Mouse (Mus musculus) embryo, embryonic 10 days (tissue): ENCODE measurements around the gene Lsm3.

Experiments
- DNase-seq: peaks from one replicate; pipeline ENCODE4 v3.0.0-alpha.2; 2015; ENCODE audit warnings: low spot score

Lsm3 gene

GRCm38 (mm10) chr6:91510211-91510610 is 5.5 kb upstream of the Lsm3 start:
- no peak for DNase-seq

DNA sequence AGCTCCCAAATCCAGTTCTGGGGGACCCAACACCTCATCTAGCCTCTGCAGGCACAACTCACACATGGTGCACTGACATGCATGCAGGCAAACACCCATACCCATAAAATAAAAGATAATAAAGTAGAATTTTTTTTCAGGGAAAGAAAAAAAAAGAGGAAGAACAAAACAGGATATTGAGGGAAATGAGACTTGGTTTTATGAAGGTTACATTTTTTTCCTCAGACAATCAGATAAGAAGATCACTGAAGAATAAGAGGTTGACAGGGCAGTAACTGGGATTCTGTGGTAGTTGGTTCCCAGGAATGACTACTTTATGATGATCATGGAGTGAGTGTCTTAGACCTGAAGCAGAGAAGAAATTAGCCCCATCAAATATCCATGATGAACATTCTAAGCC is 1.6 kb upstream of the Lsm3 start:
- DNase-seq: no peak

GRCm38 (mm10) chr6:91514737-91515362 is 878 bp upstream of the Lsm3 start:
- peak; percentile 28 for DNase-seq

GRCm38 (mm10) chr6:91518454-91519020 is 2.8 kb downstream of the Lsm3 start:
- no peak for DNase-seq

DNA sequence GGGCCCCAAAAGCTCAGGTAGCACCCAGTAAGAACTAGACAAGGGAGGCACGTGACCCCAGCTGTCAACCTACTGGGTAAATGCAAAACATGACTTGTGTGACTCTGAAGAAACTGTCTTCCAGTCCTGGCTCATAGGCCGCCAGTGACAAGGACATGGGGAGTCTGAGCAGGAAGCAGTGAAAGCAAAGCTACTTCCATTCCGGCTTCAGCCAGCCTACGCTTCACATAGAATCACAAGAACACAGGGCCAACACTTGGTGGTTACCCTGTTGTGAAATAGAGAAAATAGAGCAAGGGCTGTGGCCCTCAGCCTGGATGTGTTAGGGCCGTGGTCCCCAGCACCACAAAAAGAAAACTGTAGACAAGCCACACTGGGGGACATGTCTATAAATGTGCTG is 7.1 kb downstream of the Lsm3 start:
- DNase-seq: no peak

DNA sequence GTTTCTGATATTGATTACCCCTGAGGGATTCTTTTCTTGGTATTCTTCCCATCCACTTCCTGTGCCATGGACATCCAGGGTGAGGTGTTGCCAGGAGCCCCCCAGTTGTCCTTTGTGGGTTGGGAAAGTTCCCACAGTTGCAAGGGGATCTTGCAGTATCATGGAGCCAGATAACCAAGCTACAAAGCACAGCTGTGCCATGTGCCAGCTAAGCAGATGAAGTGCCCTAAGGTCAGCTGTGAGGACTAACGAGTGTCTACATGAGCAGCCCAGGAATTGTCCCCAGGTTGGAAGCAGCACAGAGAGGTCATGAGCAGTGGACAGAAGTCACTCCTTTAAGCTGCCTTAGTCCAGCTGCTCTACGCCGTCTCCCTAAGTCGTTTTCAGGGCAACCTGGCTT is 9.8 kb downstream of the Lsm3 start:
- no peak for DNase-seq

DNA sequence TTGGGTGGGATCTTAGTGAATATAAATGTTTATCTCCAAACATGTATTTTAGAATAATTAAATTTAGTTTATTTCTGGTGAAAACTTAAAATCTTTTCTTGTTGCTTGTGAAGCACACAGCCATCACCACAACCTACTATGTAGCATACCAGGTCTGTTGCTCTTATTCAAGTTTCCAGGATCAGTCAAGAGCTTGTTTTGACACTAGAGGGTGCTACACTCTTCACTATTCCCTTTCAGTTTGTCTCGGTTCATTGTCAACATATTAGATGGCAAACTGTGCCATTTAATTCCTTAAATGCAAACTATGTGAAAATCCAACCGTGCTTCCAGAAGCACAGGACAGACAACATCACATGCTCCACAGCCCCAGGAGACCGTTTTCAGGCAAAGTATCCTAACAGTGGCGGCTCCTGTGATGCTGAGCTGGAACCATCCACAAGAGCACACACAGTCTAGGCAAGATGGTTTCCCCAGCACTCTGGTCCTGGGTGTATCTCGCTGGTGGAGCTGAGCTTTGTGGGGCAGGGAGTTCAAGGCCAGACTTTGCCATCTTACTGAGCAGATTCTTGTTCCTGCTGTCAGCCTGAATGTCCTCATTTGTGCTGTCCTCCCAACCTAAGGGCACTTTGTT is 11.6 kb downstream of the Lsm3 start:
- DNase-seq: peak; percentile 76

GRCm38 (mm10) chr6:91528265-91528664 is 12.5 kb downstream of the Lsm3 start:
- no peak for DNase-seq

DNA sequence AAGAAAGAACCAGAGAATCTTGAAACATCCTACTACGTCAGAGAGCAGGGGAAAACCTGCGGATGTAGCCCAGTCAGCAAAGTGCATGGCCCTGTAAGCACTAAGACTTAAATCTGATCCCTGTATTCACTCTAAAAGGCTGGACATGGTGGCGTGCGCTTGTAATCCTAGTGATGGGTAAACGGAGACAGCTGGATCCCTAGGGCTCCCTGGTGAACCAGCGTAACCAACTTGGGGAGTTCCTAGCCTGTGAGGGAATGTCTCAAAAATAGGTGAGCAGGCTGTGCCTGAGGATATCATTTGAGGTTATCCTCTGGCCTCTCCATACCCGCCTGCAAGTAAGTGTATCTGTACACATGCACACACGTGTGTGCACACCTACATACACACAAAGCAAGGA is 14.9 kb downstream of the Lsm3 start:
- no peak for DNase-seq

GRCm38 (mm10) chr6:91531276-91531675 is 15.5 kb downstream of the Lsm3 start:
- no peak for DNase-seq

- no peak for DNase-seq
Measured at GRCm38 (mm10) chr6:91532661-91533060, 16.9 kb downstream of the Lsm3 start.

- DNase-seq: peak; percentile 44
Measured at GRCm38 (mm10) chr6:91533359-91533758, 17.6 kb downstream of the Lsm3 start.

DNA sequence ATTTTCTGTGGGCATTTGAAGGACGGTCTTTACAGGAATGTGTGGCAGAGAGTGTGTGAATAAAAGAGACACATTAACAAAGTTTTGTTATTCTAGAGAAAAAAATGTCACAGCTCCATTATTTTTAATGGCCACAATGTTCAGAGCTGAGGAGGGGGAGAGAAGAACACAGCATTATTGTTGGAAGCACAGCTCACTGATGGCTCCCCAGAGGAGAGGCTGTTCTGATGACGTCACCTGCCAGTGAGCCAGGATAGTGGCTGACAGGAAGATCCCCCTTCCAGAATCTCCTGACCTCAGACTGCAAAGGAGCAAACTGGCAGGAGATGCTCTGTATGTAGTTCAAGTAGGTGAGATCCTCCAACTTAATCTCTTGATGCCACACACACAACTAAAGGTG is 18.0 kb downstream of the Lsm3 start:
- no peak for DNase-seq

DNA sequence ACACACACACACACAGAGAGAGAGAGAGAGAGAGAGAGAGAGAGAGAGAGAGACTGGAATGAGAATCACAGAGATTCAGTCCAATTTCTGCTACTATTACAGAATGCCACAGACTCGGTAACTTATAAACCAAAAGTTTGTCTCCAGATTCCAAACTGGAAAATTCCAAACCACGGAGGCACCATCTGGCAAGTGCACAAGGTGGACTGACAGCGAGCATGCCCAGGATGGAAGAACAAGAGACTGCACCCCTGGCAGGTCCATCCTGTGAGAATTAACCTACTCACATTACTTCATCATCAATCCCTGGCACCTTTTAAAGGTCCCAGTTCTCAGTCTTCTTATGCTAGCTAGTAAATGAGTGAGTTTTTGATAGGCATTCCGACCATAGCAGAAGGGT is 18.5 kb downstream of the Lsm3 start:
- no peak for DNase-seq

DNA sequence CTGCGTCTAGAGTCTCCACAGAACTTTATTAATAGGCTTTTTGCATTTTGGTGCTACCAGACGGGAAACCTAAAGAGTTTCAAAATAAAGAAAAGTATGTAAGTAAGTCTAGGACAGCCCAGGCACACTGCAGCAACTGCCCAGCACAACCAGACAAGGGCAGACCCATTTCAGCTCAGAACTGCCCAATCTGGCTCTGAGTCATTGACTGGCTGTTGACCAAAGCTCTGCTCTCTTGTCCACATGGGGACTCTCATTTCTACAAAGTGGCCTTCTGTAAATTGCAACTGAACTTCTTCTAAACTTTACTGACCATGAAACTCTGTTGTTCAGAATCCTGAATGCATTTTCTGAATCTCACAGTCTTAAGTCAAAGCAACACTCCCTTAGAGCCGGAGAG is 19.5 kb downstream of the Lsm3 start:
- DNase-seq: no peak

GRCm38 (mm10) chr6:91536047-91536765 is 20.5 kb downstream of the Lsm3 start:
- no peak for DNase-seq

DNA sequence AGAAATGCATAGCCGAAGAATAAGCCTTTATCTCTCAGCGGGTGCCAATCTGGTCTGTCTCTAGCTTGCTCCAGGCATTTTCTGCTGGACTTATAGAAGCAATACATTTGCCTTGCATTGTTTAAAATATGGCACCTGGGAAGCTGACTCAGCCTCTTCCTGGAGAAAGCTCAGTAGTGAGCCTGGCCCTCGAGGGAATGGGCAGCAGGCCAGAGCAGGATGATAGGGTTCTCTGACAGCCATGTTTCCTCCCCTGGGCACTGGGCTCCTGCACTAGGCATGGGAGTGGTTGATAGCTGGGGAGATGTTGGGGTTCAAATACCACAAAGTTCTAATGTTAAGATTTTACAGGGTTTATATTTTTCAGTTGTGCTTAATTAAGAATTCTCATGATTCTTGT is 25.5 kb downstream of the Lsm3 start:
- no peak for DNase-seq

DNA sequence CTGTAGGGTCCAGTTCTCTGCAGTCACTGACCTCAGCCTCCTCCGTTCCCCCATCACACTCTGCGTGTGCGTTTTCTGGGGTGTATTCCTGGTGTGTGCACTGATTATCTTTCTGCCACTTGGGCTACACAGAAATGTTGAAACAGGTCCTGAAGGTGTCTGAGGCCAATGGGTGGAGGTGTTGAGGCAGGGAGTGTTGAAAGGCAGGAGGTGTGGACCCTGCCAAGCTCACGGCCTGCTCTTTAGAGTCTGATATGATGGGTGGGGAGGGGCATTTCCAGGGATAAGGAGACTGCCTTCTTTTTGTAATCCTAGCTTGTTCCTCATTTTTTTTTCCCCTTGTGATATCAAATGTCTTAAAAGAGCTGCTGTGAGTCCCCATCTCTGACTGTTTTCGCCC is 27.3 kb downstream of the Lsm3 start:
- no peak for DNase-seq

- DNase-seq: peak; percentile 41
Measured at GRCm38 (mm10) chr6:91546241-91546884, 30.6 kb downstream of the Lsm3 start.

GRCm38 (mm10) chr6:91547313-91547712 is 31.6 kb downstream of the Lsm3 start:
- DNase-seq: no peak

DNA sequence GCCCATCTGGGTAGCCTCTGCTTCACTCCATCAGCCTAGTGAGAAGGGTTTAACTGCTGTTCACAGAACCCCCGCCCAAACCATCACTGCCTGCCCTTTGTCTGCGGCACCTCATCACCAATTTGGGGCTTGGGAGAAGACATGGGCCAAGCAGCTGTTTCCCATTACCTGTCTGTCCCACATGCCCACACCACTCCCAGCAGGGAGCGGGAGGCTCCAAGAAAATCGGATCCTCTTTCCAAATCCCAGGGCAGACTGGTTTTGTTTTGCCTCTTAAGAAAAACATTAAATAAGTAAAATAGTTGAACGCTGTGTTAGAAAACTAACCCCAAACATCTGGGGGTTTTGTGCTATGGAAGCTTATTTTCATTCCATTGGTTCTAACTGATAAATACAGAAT is 33.9 kb downstream of the Lsm3 start:
- DNase-seq: peak; percentile 71

DNA sequence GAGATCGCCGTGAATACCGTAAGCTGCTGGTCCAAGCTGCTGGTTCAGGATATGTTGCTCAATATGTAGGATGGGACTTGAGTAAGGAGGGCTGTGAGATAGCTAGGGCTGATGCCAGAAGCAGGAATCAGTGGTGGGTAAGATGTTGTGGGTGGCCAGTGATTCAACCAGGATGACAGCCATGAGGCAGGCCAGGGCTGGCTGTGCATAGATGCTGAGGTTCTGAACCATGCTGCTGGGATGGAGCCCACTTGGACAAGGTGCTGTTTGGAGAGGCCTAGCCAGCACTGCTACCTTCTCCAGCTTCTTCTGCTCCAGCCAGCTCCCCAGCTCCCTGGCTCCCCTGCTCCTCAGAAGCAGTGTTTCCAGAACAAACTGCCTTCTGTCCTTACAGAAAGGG is 35.9 kb downstream of the Lsm3 start:
- no peak for DNase-seq

GRCm38 (mm10) chr6:91552693-91553092 is 37.0 kb downstream of the Lsm3 start:
- no peak for DNase-seq
